Mouse (Mus musculus) intestine, embryonic 14.5 days (tissue): ENCODE results near the gene Tomm70a. TPM values are rescaled to one million over a fixed set of nuclear protein-coding genes. Genes with fewer than 3 reads are reported as not detected.

Experiments
- ATAC-seq: fragments of 200-750 bp; cut with Nextera tagmentation; replicated peaks from 2 replicates; pipeline ENCODE4 v1.8.0; 2017; ENCODE audit warnings: low read depth, moderate number of reproducible peaks, moderate TSS enrichment, moderate library complexity; ENCODE audit not compliant: low FRiP score, low TSS enrichment
- DNase-seq: peaks from one replicate; pipeline ENCODE4 v3.0.0-alpha.2; 2018; ENCODE audit warnings: low spot score
- H3K27ac ChIP-seq: fragments of 300-500 bp; sonication (generic); 2 replicates; pipeline ENCODE4 v1.5.1; 2014; ENCODE audit warnings: low read depth, mild to moderate bottlenecking, control low read depth
- H3K27me3 ChIP-seq: fragments of 300-500 bp; sonication (generic); replicated peaks from 2 replicates; pipeline ENCODE4 v1.6.1; 2014; ENCODE audit warnings: low read length, control low read depth; ENCODE audit not compliant: control insufficient read depth, insufficient read depth
- H3K36me3 ChIP-seq: fragments of 300-500 bp; sonication (generic); 2 replicates; pipeline ENCODE4 v1.6.1; 2014; ENCODE audit warnings: low read length, control low read depth; ENCODE audit not compliant: control insufficient read depth, insufficient read depth
- H3K4me1 ChIP-seq: fragments of 300-500 bp; sonication (generic); replicated peaks from 2 replicates; pipeline ENCODE4 v1.6.1; 2014; ENCODE audit warnings: low read length, control low read depth, mixed read lengths; ENCODE audit not compliant: control insufficient read depth, insufficient read depth
- H3K4me2 ChIP-seq: fragments of 300-500 bp; sonication (generic); 2 replicates; pipeline ENCODE4 v1.6.1; 2014; ENCODE audit warnings: low read length
- H3K4me3 ChIP-seq: fragments of 300-500 bp; sonication (generic); 2 replicates; pipeline ENCODE4 v1.5.1; 2014; ENCODE audit warnings: low read depth, low read length, control low read depth, mixed read lengths
- H3K9ac ChIP-seq: fragments of 300-500 bp; sonication (generic); 2 replicates; pipeline ENCODE4 v1.6.1; 2014; ENCODE audit warnings: mild to moderate bottlenecking, low read length
- H3K9me3 ChIP-seq: fragments of 300-500 bp; sonication (generic); 2 replicates; pipeline ENCODE4 v1.6.1; 2016; ENCODE audit warnings: low read length, control low read depth; ENCODE audit not compliant: control insufficient read depth
- WGBS: fragments of 180-500 bp; shearing (Covaris S2); extraction: QIAGEN DNeasy Blood & Tissue Kit; methylation state at CpG from one replicate; pipeline ENCODE4 v1.1.7; 2014; 5-methylcytosine and 5-hydroxymethylcytosine counted together
- polyA plus RNA-seq: library from polyadenylated mRNA; unstranded; fragments of >200 nt; fragmentation: Nextera tagmentation; extraction: Ambion mirVana; gene quantifications from 2 replicates; pipeline ENCODE4 v1.2.1, GENCODE M21; 2014

The Tomm70a gene
- polyA plus RNA-seq, 1 experiment from 2014 or later = 61.4 TPM

- WGBS = 82% methylated on average over 2 of the region's 2 CpGs
- ATAC-seq = no peak
- H3K27me3 ChIP-seq = no peaks in the 10 kb centered on the region
- H3K4me3 ChIP-seq = no peak overlapping the region
- DNase-seq = no peak
- H3K4me1 ChIP-seq = no peaks in the 10 kb centered on the region
- no peak overlapping the region for H3K27ac ChIP-seq
- H3K9me3 ChIP-seq = no peaks in the 10 kb centered on the region
- H3K36me3 ChIP-seq = peaks cover 57% of the 10 kb centered on the region
- H3K9ac ChIP-seq = no peak overlapping the region
- H3K4me2 ChIP-seq = no peak overlapping the region
Observed at GRCm38 (mm10) chr16:57189493-57189892, 68.0 kb downstream of the Tomm70a start.

GRCm38 (mm10) chr16:57190390-57190789, 68.9 kb downstream of the Tomm70a start:
- H3K9me3 ChIP-seq = no peaks in the 10 kb centered on the region
- H3K36me3 ChIP-seq = peaks cover 57% of the 10 kb centered on the region
- DNase-seq (no peak), ATAC-seq (no peak)
- H3K9ac ChIP-seq = no peak overlapping the region
- H3K27ac ChIP-seq = no peak overlapping the region
- no peaks in the 10 kb centered on the region for H3K27me3 ChIP-seq
- no peak overlapping the region for H3K4me3 ChIP-seq
- H3K4me1 ChIP-seq = no peaks in the 10 kb centered on the region
- no peak overlapping the region for H3K4me2 ChIP-seq
- WGBS = 92% methylated on average over 8 of the region's 8 CpGs

GRCm38 (mm10) chr16:57191214-57191613, 69.7 kb downstream of the Tomm70a start:
- H3K4me1 ChIP-seq = no peaks in the 10 kb centered on the region
- peaks cover 49% of the 10 kb centered on the region for H3K36me3 ChIP-seq
- H3K4me2 ChIP-seq = no peak overlapping the region
- H3K4me3 ChIP-seq = no peak overlapping the region
- DNase-seq = no peak
- 91% methylated on average over 14 of the region's 14 CpGs for WGBS
- no peak overlapping the region for H3K9ac ChIP-seq
- no peaks in the 10 kb centered on the region for H3K9me3 ChIP-seq
- no peaks in the 10 kb centered on the region for H3K27me3 ChIP-seq
- ATAC-seq = no peak
- no peak overlapping the region for H3K27ac ChIP-seq

- H3K4me1 ChIP-seq = no peaks in the 10 kb centered on the region
- H3K4me3 ChIP-seq = no peak overlapping the region
- no peak overlapping the region for H3K9ac ChIP-seq
- H3K27me3 ChIP-seq = no peaks in the 10 kb centered on the region
- DNase-seq = no peak
- no peaks in the 10 kb centered on the region for H3K9me3 ChIP-seq
- no peak overlapping the region for H3K27ac ChIP-seq
- 84% methylated on average over 5 of the region's 5 CpGs for WGBS
- ATAC-seq = no peak
- H3K4me2 ChIP-seq = no peak overlapping the region
- H3K36me3 ChIP-seq = peaks cover 35% of the 10 kb centered on the region
Observed at GRCm38 (mm10) chr16:57196590-57196989, 75.1 kb downstream of the Tomm70a start.

- 63% methylated on average over 3 of the region's 3 CpGs for WGBS
- H3K4me1 ChIP-seq = no peaks in the 10 kb centered on the region
- ATAC-seq (no peak), DNase-seq (no peak)
- no peak overlapping the region for H3K4me2 ChIP-seq
- no peak overlapping the region for H3K4me3 ChIP-seq
- H3K27me3 ChIP-seq = no peaks in the 10 kb centered on the region
- H3K36me3 ChIP-seq = peaks cover 28% of the 10 kb centered on the region
- no peaks in the 10 kb centered on the region for H3K9me3 ChIP-seq
- no peak overlapping the region for H3K27ac ChIP-seq
- H3K9ac ChIP-seq = no peak overlapping the region
Observed at GRCm38 (mm10) chr16:57197281-57197680, 75.8 kb downstream of the Tomm70a start.

Other genes starting within 250 kb of the Tomm70a start
- gene Tmem45a, start 235.5 kb upstream of the Tomm70a start, polyA plus RNA-seq = 35.4 and 36.1 TPM in 2 replicates
- gene Lnp1, start 193.6 kb upstream of the Tomm70a start, polyA plus RNA-seq = not detected in 2 replicates
- gene Tmem45a2, start 50.3 kb upstream of the Tomm70a start, polyA plus RNA-seq = 0.08 TPM in 1 of 2 replicates, not detected in the other
- gene Nit2, start 45.6 kb downstream of the Tomm70a start, polyA plus RNA-seq = 78.8 and 84.4 TPM in 2 replicates
- gene Tbc1d23, start 109.8 kb downstream of the Tomm70a start, polyA plus RNA-seq = 27.5 and 28.8 TPM in 2 replicates
- gene Tmem30c, start 171.2 kb downstream of the Tomm70a start, polyA plus RNA-seq = 0.12 TPM in 1 of 2 replicates, not detected in the other
- gene Filip1l, start 231.4 kb downstream of the Tomm70a start, polyA plus RNA-seq = 38.2 and 41.4 TPM in 2 replicates